Mouse (Mus musculus) left cerebral cortex, postnatal 10 days (tissue): ENCODE measurements at regions not wholly inside any gene's neighbourhood (a gene's known extent, or its start where the extent isn't known, plus 50 kb on each side); places are given as distances from the start of the nearest gene placed in this dataset.

Experiments
- DNase-seq, 2 experiments: peaks; one replicate each; pipeline ENCODE4 v3.0.0; 2021 to 2022; ENCODE audit warnings: low spot score in 2 of 2, mixed read lengths in 1 of 2; ENCODE audit errors: extremely low spot score in 1 of 2
- intact Hi-C: fragments of 180-260 bp; cut with DNase I; formaldehyde crosslinking; loops from one replicate; pipeline ENCODE4 v1.15.1; 2025

- intact Hi-C loops, result no loop called here
- no peak for DNase-seq
These were observed 101.2 kb upstream of the Vwc2 start for GRCm38 (mm10) chr11:11012660-11013455.

GRCm38 (mm10) chr11:11013581-11013980 is 100.4 kb upstream of the Vwc2 start:
- DNase-seq, result peak in 1 of 2 experiments; percentile 12
- intact Hi-C loops, result no loop called here

GRCm38 (mm10) chr11:11014088-11014487 is 99.9 kb upstream of the Vwc2 start:
- peak in 1 of 2 experiments; percentile 31 for DNase-seq
- intact Hi-C loops, result no loop called here

GRCm38 (mm10) chr11:11014538-11014937 is 99.5 kb upstream of the Vwc2 start:
- peak; percentile 20 to 34 for DNase-seq
- intact Hi-C loops, result no loop called here

- no peak for DNase-seq
- intact Hi-C loops, result no loop called here
These were observed 85.2 kb upstream of the Vwc2 start for GRCm38 (mm10) chr11:11028849-11029248.
